Mouse (Mus musculus) testis, postnatal 10 days (tissue): ENCODE measurements around the gene Clk4.

Source experiments
- DNase-seq: peaks from one replicate; pipeline ENCODE4 v3.0.0; 2021; ENCODE audit warnings: low spot score

Gene Clk4

DNA sequence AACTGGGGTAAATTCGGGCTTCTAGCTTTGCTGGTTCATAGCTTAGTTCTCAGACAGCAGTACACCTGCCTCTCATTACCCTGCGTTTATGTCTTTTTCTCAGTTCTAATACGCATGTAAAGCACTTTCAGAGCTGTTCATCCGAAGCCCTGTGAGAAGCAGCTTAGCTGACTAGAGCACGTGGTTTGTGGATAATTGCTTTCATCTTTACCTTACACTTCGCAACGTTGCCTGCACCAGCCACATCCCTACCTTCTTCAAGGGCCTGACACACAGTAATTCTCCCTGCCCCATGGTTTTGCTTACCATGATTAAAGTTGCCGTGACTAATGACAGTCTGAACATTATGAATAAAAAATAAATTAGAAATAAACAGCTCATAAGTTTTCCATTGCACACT lies 50.3 kb downstream of the Clk4 start:
- no peak for DNase-seq

DNA sequence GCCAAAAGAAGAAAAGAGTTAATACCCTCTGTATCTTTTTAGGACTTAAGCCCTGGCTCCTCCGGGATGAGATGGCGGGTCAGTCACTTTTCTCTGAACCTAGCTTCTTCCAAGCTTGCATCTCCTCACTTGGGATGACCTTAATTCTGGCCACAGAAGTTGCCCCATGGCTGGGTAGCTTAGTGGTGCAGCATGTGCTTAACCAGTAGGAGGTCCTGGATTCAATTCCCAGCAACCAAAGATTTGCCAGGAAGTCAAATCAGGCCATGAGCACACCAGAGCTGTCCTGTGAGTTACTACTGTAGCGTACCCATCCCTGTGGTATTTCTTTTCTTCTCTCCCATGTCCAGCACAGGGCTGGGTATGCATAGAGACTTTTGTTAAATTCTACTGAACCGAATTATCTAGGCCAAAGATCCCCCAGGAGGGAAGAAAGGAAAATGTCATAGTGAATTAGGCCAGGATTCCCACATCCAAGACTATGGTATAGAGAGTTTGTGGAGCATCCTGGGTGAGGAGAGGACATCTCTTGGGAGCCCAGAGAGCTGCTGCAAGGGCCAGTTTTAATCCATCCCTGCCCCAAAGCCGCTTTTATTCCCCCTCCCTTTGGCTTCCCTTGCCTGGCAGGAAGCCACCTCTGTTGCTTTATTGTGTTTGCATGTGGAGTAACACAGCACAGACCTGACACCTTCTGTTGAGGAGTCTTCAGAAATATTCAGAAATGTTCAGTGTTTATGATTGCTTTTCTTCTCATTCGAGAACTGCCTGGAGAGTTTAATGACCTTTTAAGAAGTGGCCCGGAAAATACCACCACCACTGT lies 54.7 kb downstream of the Clk4 start:
- DNase-seq = no peak

DNA sequence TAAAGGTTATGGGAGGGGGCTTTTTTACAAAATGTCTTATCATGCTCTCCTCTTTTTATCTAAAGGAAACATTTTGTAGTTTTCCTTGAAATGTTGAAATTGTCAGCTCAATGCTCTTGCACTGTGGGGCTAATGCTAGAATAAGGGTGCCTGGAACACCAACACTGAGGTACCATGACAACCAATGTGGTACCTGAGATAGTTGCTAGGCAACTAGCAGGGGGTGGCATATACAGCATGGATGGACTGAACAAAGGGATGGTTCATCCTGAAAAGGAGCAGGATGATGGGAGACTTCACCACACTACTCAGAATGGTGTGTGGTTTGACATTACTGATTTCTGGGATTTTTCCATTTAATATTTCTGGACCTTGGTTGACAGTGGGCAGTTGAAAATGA lies 59.1 kb downstream of the Clk4 start:
- no peak for DNase-seq

DNA sequence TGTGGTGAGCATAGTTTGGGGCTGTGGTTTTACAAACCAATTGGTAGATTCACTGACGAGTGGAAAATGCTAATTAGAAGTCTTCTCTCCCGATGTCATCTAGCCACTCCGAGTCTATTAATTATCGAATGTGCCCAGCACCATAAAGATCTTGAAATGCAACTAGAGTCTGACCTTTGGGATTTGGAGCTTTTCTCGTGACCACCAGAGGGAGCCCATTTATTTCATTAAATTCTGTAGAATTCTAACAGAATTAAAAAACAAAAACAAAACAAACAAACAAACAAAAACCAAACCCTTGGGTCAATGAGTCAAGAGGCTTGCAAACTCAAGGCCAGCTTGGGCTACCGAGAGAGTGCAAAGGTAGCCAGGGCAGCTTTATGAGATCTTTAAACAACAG lies 65.4 kb downstream of the Clk4 start:
- DNase-seq = no peak

DNA sequence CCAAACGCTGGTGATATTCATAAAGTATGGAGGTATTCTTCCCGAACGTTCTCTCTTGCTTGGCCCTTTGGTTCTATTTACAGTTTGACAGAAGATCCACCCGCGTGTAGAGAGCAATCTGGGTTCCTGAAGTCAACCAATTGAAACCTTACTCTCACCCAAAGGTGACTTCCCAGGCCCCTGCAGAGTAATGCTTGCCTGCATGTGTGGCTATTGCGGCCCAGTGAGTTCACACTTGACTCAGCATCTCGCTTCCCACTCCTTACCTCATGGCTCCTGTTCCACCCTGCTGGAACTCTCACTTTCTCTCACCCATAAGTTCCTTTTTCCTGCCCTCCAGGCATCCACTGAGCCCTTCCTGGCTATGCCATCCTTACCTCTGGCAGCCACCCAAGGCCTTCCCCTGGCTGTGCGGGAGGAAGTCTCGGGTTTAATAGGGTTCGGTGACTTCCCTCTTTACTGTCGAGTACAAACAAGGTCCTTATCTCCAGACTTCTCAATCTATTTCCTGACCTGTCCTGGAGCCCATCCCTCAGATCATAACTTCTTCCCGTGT lies 66.9 kb downstream of the Clk4 start:
- no peak for DNase-seq

DNA sequence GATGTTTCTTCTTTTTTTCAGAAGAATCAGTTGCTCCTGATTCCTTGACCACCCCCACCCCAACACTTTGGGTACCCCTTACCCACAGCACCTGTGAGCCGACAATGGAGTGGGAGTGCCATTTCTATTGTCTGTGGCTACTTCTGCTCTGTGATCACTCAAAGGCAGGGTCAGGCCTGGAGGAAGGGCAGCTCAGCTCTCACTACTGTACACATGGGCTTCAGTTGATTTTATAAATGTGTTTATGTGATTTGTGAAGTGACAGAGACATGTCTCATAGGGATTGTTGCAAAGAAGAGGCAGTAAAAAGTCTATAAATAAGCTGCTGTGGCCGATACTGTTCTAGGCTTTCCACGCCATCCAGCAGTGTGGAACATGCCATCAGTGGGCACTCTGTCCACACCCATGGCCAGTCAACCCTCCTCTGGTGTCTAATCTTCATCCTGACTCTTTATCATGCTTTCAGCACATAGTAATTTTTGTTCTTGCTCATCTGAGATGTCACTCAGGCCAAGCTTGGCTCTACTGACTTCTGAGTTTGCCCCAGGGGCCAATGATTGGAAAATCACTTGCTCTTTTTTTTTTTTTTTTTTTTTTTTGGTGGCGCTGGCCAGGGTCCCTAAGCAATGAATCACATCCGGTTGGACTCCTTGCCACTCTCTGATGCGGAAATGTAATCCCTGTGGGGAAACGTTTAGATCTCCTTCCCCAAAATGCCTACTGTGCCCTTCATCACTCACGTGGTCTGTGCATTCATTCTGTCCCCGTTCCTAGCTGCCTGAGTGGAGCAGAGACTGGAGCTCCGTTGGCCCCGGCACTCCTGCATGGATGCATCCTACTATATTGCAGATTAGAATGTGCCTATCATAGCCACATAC lies 68.5 kb downstream of the Clk4 start:
- DNase-seq = no peak
